Mouse (Mus musculus): ENCODE measurements at regions not wholly inside any gene's neighbourhood (a gene's known extent, or its start where the extent isn't known, plus 50 kb on each side); places are given as distances from the start of the nearest gene placed in this dataset.

DNA sequence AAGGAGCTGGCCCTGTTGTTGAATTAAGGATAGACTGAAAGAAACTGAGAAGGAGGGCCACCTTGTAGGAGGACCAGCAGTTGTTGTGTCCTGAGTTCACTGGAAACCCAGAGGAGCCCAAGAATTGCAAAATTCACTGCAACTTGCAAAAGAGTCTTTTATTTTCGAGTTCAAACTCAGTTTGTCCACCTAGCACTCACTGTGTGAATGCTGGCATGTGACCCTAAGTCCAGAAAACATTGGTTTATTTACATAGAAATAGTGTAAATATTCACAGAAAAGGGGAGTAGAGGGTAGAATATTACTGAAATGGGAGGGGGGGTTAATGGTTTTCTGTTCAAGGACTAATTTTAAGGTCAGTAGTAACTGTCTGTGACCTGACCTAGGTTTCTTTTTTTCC lies 394.7 kb downstream of the 4933405O20Rik start:
- POLR2A ChIA-PET = no interaction called here
- CTCF ChIA-PET = no interaction called here

DNA sequence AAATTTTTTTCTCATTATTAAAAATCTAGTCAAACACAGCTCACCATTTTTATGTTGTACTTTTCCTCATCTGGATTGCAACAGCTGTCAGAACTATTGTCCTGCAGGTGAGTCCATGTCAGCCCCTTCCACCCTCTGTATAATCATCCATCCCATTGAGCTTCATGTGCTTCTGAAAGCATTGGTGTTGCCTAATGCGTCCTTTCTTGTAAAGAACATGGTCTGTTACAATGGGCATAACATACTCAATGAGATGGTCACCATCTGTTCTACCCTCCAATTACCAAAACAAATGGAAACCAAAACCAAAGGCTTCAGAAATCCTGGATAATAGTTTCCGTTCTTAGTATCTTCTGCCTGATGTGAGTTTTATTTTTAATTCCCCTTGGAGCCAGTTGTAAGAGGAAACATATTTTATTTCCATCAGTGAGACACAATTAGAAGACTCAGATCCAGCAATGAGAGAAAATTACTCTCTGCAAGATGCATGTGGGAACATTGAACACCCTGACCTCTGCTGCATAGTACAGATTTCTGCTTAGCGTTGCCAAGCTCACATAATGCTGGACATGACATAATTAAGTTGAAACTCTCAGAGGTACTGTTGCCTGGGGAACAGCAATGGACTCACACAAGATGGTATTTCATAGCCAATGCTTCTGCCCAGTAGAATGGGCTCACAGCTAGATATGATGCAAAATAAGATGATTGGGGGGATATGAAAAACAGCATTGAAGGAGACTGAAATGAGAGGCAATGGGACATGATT lies 443.1 kb downstream of the 4933405O20Rik start:
- ChIA-PET POLR2A (no interaction called here), CTCF (no interaction called here)

DNA sequence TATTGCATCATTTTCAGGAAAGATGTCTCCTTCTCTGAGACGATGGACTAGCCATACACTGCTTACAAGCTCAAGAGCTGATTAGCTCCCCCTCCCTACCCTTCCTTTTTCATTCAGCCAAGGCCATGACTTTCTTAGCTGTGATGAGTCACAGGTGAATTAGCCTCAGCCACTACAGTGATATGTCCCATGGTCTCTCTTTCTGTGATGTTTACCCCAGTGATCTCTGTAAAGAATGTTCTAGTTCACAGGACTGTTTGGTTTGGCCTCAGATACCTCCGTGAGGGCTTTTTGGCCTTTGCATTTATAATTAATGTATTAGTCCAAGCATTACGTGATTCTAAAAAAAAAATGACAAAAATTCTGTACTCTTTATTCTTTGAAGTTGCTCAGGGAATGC lies 452.5 kb downstream of the 4933405O20Rik start:
- ChIA-PET POLR2A (no interaction called here), CTCF (no interaction called here)

DNA sequence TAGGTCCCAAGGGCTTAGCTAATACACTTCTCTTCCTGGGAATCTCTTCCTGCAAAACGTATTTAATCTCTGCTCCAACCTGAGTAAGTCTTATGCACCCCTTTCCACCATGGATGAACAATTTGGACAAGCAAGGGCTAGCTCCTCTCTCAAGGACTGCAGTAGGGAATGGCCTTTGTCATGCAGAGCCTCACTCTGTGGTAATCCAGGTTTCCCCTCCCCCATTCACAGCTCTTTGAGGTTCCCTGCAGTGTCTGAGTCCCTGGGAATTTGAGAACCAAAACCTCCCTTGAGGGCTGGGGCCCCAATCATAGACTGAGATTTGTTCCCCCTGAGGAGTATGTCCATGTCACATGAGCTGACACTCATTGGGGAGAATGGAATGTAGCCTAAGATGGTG lies 442.5 kb upstream of the Ano5 start:
- CTCF ChIA-PET = interaction anchor here in 2 of 4 experiments (0.6 to 1.0 kb wide), 2 partner anchors 202 to 390 kb away, joined by 3 read pairs; no protein-coding TSS in a partner anchor
- POLR2A ChIA-PET = no interaction called here

DNA sequence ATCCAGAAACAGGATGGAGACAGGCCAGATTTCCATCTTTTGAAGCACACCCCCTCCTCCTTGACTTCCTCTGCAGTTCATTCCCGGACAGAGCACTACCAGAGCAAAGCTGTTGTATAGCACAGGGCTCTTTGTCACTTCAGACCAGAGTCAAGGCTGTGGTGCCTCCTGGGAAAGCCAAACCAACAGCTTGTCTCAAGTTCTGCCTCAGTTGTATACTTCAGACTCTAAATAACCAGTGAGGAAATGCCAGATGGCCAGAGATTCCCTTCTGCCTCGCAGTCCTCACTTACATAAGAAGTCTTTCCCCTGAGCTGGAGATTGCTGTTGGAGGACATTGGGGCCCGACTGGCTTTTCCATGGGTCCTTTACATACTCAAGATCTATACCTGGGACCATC lies 417.1 kb upstream of the Ano5 start:
- ChIA-PET CTCF (no interaction called here), POLR2A (interaction anchor here in 1 of 4 experiments (0.6 kb wide), 1 partner anchor 409 kb away, joined by 4 read pairs; no protein-coding TSS in a partner anchor)

DNA sequence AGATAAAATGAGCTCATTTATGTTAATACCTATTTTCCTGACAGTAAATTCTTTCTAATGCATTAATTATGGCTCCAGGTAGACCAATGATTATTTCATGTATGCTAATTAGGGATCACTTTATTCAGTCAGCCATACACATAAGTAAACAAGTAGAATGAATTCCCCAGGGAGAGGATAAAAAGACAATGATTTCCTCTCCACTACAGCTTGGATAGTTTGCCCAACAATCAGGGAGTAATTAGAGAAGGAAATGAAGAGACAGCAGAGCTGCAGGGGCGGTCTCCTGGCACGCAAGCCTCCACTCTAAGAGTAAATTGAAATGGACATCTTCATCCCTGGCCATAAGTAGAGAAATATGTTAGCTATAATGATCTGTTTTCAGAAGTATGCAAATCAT lies 409.7 kb upstream of the Ano5 start:
- ChIA-PET CTCF (no interaction called here), POLR2A (interaction anchor here in 1 of 4 experiments (0.8 kb wide), 1 partner anchor 9 kb away, joined by 3 read pairs; no protein-coding TSS in a partner anchor)

DNA sequence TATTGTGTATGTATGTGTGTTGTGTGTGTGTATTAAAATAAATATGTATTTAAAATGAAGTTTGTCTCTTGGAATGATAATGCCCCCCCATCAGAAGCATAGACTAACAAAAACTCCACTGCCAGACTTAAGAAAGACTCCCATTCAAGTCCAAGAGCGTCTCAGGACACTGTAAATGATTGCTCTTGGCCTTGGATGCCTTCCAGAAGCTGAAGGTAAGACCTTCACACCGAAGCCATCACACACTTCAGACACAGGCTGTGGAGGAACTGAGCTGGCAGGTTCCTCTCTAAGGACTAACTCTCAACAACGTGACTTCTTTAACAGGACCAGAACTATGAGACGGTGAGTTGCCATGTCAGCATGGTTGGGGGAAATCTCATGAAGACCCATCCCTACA lies 370.0 kb upstream of the Ano5 start:
- ChIA-PET CTCF (no interaction called here), POLR2A (no interaction called here)

DNA sequence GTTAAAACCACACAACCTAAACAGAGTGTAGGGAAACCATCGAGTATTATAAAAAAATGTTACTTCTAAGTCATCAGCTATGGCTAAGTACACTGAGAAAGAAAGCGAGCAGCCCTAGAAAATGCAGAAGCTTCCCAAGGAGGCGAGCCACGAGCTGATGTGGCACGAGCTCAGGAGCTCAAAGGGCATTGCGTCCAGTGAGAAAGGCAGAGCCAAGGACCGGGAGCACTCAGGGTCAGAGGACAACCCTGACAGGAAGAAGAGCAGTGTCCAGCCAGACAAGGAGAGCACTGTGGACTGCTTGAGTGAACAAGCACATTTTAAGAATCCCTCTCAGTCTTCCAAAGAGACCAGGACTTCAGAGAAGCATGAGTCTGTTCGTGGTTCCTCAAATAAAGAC lies 335.6 kb upstream of the Ano5 start:
- POLR2A ChIA-PET = no interaction called here
- CTCF ChIA-PET = no interaction called here

DNA sequence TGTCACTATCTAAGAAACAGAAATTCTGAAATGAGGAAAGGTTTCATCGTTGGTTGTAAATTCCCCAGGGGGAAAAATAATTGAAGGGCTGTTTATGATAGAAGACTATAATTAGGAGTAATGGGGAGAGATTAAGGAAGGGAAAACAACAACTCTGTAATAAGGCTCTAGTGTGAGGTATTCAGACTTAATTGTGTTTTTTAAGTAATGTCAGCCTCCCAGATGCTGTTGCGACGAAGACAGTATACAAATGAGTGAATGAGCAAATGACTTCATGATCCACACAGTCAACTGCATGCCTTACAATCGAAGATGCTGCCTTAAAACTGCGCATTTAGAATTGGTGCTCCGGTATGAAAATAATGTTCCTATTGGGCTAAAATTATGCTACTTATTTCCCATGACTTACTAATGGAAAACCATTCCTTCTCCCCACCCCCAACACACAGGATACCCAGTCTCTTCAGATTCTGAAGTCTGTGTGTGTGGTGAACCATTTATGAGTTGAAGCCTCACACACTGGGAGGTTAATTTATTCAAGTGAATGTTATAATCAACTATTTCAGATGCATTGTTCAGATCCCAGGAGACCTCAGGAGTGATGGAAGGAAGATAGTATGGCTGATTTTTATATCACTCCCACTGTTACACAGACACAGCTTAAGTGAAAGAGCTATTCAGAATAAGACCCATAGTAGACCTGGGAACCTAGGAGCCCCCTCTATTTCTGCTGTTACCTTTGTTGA lies 295.2 kb upstream of the Ano5 start:
- POLR2A ChIA-PET = no interaction called here
- CTCF ChIA-PET = no interaction called here

DNA sequence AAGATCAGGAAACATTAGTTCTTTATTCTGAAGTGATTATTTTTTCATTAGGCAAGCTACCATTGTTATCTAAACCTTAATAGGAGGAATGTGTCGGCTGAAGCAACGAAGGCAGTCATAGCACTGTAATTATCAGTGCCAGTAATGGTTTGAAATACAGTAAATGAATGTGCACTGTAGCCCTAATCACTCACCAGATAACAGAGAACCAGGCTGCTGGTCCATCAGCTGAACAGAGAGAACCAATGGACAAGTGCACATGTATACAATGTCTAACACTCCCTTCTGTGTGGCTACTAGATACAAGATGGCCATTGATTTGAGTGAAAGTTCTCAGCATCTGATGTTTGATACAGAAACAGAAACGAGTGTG lies 294.6 kb upstream of the Ano5 start:
- CTCF ChIA-PET = interaction anchor here in 1 of 4 experiments (0.7 kb wide), 1 partner anchor 9 kb away, joined by 3 read pairs; no protein-coding TSS in a partner anchor

DNA sequence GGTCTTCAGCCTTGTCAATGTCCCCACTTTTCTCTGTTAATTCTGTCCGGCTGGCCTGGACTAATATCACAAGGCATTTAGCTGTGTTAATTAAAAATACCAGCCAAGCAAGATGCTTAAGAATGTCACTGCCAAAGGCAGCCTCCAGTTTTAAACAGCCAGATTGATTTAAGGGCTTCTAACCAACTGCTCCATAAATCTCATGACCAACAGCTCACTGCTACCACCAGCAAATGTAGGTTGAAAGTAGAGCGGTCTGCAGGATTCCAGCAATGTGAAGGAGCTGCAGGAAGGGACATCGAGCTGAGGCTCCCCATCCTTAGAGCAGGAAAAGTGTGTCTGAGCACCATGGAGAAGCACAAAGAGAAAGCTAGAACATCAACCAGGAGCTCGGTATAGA lies 289.5 kb upstream of the Ano5 start:
- CTCF ChIA-PET = no interaction called here
- POLR2A ChIA-PET = no interaction called here

More for the DNA sequence above, 294.6 kb upstream of the Ano5 start:
- POLR2A ChIA-PET = no interaction called here

DNA sequence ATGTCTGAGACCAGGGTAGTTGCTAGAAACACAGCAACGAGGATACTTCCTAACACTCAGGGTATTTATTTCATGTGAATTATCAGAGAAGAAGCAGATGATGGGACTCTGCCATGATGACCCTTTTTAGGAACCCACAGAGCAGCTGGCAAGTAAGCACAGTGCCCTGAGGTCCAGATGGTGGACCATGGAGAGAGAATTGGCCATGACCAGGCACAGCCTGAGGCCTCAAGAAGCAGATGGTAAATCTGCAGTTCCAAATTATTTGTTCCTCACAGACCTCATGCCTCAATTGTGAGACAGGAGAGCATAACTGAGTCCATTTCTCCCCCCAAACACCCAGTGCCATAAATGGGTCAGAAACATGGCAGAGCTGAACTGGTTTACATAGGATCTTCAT lies 289.0 kb upstream of the Ano5 start:
- ChIA-PET CTCF (no interaction called here), POLR2A (no interaction called here)

DNA sequence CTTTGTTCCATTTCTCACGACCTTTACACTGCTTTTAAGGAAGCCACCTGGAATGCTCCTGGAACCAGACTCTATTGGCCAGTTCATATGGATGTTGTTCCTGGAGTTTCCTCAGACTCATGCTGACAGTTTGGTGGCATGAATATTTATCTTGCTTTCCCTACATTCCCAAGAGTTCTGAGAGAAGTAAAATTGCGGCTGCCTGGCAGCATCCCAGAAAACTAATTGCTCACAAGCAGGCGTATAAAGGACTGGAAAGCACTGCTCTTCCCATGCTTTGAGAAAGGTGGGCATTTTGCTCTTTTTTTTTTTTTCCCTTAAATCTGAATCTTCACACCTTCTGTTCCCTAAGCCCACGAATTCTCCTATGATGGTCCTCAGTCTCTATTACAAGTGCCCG lies 283.7 kb upstream of the Ano5 start:
- ChIA-PET CTCF (no interaction called here), POLR2A (no interaction called here)

DNA sequence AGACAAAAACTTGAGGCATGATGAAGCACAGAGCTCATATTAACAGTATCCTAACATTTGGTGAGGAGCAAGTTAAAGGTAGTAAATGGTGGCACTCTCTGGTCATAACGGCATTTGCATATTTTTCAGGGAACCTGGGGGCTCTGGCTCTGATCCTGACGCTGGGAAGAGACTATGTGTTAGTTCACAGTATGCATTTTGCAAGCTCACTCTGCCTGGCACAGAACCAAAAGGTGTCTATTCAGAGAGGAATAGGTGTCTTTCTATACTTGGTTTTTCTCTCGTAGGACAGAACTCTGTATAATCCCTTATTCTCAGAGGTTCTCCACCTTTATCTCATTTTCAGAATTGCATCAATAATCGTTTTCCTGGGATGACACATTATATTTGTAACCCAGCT lies 276.2 kb upstream of the Ano5 start:
- POLR2A ChIA-PET = no interaction called here
- CTCF ChIA-PET = no interaction called here

DNA sequence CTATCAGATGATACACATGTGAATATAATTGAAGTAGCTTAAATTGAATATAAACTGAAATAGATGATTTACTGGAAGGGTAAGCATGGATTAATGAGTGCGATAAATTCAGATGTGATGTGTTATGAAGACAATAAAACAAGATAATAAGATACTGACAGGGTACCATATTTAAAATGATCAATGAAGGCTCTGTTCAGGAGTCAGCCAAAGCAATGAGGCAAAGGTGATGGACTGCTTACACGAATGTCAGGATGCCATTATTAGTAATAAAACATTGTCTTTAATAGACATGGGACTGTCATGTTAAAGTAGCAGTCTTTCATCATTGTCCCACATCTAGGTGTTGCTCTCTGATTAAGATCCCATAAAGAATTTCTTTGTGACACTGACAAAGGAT lies 263.1 kb upstream of the Ano5 start:
- POLR2A ChIA-PET = no interaction called here

DNA sequence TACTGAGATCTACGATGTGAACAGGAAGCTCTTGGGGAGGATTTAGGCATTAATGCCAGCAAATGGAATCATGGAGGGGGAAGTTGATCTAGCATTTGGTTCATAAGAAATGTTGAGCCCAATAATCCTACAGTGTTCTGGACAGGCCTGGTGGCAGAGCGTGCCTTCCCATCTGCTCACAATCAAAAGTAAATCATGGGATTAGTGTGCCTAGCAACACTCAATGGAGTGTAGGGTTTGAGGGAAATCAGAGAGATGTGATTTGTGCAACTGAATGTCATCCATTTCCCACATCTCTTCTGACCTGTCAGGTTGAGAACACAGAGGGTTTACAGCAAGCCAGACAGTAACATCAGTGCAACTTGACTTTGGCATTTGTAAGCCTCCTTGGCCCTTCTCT lies 256.4 kb upstream of the Ano5 start:
- POLR2A ChIA-PET = no interaction called here
- CTCF ChIA-PET = no interaction called here

More for the DNA sequence above, 263.1 kb upstream of the Ano5 start:
- CTCF ChIA-PET = no interaction called here

DNA sequence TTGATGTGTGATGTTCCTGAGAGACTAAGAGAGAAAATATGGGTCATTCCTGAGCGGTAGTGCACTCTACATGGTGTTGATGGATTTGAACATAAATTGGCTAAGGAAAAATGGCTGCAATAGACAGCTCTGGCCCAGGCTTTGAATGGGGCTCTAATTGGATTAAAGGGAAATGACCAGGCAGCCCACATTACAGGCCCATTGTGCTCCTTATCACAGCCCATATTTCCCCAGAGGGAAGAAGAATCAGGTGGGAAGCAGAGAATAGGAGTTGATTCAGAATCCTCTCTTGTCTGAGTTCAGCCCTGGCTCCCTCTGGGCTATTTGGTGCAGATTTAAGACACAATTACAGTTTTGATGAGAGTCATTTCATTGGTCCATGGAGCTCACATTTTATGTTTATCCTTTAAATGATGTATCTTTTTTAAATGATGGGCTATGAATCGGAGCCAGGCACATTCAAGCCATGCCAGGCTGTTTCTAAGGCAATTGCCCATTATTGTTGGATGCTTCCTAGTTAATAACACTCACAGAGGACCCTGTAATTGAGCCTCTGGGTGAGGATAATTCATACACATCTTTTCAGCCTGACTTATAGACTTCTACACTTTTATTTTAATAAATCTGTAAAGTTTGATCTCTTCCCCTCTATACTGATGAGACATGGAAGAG lies 251.5 kb upstream of the Ano5 start:
- POLR2A ChIA-PET = no interaction called here
- CTCF ChIA-PET = interaction anchor here in 1 of 4 experiments (1.7 kb wide), 1 partner anchor 11 kb away, joined by 4 read pairs; no protein-coding TSS in a partner anchor

DNA sequence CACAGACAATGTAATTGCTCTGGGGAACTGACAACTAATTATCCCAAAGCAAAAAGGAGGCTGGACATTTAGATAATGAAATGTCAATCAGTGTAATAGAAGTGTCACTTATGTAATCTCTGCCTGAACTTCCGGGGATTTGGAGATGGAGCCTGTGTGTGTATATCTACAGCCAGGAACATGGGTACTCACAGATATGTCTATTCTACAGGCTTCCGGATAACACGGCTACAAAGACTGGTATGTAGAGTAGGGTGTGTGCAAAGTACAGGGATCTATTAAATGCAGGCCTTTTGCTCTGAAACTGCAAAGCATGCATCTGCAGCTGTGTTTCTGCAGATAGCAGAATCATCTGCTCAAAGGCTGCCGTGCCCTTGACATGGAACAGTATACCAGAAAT lies 246.7 kb upstream of the Ano5 start:
- ChIA-PET POLR2A (no interaction called here), CTCF (no interaction called here)

DNA sequence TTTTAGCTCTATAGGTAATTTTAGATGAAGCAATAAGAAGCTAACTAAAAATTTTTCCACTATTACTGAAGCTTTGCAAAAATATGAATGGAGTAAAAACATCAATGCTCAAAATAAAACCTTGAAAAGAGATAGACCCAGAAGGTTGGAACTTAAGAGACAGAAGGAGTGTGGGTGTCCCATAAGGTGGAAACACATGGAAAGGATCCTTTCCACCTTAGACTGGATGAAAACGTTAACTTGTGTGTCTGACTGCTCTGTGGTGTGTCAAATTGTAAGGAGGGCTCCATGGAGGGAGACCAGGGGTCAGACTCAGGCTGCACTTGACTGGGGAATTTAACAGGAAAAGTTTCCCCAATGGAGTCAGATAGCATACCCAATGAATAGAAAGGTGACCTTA lies 244.9 kb upstream of the Ano5 start:
- ChIA-PET POLR2A (no interaction called here), CTCF (no interaction called here)

DNA sequence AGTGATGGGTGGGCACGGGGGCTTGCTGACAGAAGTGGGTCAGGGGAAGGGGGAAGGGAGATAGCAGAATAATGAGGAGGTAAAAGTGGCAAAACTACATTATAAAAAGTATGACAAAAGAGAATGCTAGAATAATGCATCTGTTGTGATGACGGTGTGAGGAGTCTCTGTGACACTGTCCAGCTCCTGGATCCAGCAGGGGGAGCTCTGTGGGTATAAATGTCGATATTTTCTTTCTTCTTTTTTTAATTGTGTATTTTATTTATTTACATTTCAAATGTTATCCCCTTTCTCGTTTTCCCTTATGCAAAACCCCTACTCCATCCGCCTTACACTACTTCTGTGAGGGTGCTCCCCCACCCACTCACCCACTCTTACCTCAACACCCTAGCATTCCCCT lies 243.9 kb upstream of the Ano5 start:
- CTCF ChIA-PET = no interaction called here
- POLR2A ChIA-PET = no interaction called here

DNA sequence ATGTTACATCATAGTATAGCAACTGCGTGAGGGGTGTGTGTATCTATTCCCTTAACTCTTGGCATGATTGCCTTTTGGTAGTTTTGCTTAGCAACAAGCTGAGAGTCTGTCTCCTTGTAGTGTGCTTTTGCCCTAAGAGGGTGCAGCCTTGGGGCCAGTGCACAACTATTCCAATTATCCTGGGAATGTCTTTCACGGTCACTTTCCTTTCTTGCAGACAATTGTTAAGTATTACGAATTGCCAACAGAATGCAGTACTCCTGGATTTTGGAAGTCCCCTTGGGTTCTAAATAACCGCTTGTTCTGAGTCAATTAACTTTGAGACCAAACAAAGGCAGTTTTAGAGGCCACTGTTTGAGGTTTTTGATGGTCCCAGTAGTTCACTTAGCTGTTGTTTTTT lies 242.1 kb upstream of the Ano5 start:
- POLR2A ChIA-PET = interaction anchor here in 1 of 4 experiments (1.2 kb wide), 1 partner anchor 17 kb away, joined by 3 read pairs; no protein-coding TSS in a partner anchor
- CTCF ChIA-PET = interaction anchor here in 1 of 4 experiments (0.6 kb wide), 1 partner anchor 436 kb away, joined by 4 read pairs; no protein-coding TSS in a partner anchor

Measured in embryonic stem cell, embryonic (primary cell).